In the genomic region with DNA sequence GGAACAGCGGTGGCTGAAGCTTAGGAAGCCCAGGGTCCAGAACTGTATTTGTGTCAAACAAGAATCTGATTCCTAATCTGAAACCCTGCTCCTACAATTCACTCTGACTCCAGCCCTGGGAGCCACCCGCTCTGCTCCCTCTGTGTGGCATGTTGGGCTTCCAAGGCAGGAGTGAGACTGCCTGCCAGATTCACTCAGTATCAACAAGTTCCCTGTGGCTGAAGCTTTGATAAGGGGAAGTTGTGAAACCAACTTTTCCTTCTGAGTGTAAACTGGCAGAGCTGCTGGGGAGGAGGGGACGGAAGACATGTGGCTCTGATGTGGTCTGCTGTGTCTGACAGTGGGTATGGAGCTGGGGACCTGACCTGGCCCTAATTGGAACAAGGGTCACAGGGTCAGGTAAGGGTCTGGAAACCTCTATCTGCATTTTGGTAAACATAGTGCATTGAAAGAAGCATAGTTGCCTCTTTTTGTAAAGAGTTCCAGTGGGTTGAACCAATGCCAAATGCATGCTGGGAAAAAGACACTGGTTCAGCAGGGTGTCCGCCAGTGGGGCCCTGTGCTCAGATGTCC, we compare ENCODE assay signal across 7 mouse cellular contexts.
A peak's percentile ranks its signal among the peaks of the same experiment; 100 is the strongest.
DNase-seq lines count a peak whose midpoint lies in the region; ATAC-seq lines count a peak whose summit lies in the region.

No protein-coding gene starts in this region.

- no peak overlapping the region for H3K9ac ChIP-seq in liver, embryonic 15.5 days
- no peak overlapping the region for H3K9ac ChIP-seq in forebrain, embryonic 15.5 days (replicated peaks)

- H3K36me3 ChIP-seq in liver, embryonic 15.5 days (replicated peaks): no peaks in the 10 kb centered on the region
- H3K36me3 ChIP-seq in forebrain, embryonic 15.5 days: no peaks in the 10 kb centered on the region

- H3K4me3 ChIP-seq in liver, embryonic 15.5 days (replicated peaks): no peak overlapping the region
- H3K4me3 ChIP-seq in forebrain, embryonic 15.5 days: no peak overlapping the region

- H3K4me1 ChIP-seq in liver, embryonic 15.5 days (replicated peaks): peaks cover 9% of the 10 kb centered on the region; the same call in 1 of the 2 replicates
- peaks cover 9% of the 10 kb centered on the region for H3K4me1 ChIP-seq in forebrain, embryonic 15.5 days

- no peak for ATAC-seq in liver, embryonic 15.5 days (ENCODE audit: insufficient read depth)
- ATAC-seq in forebrain, embryonic 15.5 days (replicated peaks): no peak
- 0 out of 2 replicates have a peak, but pooled peaks have one; percentile 27 for ATAC-seq in monocyte, adult 5-6 weeks (replicated peaks; ENCODE audit: insufficient number of reproducible peaks, low FRiP score, low TSS enrichment, poor library complexity, severe bottlenecking)

- DNase-seq in liver: no peak
- DNase-seq in heart, postnatal 10 days: peak; percentile 66 to 70
- DNase-seq in urinary bladder, postnatal 14 days (ENCODE audit: low spot score): no peak
- no peak for DNase-seq in retina, postnatal 1 day

- H3K4me2 ChIP-seq in liver, embryonic 15.5 days: no peak overlapping the region
- H3K4me2 ChIP-seq in forebrain, embryonic 15.5 days (replicated peaks): no peak overlapping the region

- WGBS in liver, embryonic 15.5 days (ENCODE audit: insufficient replicate concordance): 57% methylated on average over 4 of the region's 4 CpGs
- 75% methylated on average over 4 of the region's 4 CpGs for WGBS in forebrain, embryonic 15.5 days

- H3K9me3 ChIP-seq in liver, embryonic 15.5 days (replicated peaks): no peaks in the 10 kb centered on the region
- no peaks in the 10 kb centered on the region for H3K9me3 ChIP-seq in forebrain, embryonic 15.5 days

- intact Hi-C loops in heart, postnatal 10 days (cut with DNase I): no loop called here

- H3K27ac ChIP-seq in liver, embryonic 15.5 days (replicated peaks): 0 out of 2 replicates have a peak overlapping the region, but pooled peaks have one; percentile 7
- H3K27ac ChIP-seq in forebrain, embryonic 15.5 days (replicated peaks): 0 out of 2 replicates have a peak overlapping the region, but pooled peaks have one; percentile 32

- H3K27me3 ChIP-seq in liver, embryonic 15.5 days: no peaks in the 10 kb centered on the region
- H3K27me3 ChIP-seq in forebrain, embryonic 15.5 days: no peaks in the 10 kb centered on the region

Comparison
In these comparisons a context has a peak if more than half of its experiments do, and no peak if none do; other contexts are left out.
1. DNase-seq: peak in heart, postnatal 10 days (2 of 2); none in liver (single experiment), urinary bladder, postnatal 14 days (single experiment) and retina, postnatal 1 day (single experiment).